In genomic region chr2:162217896-162218295, GRCm38 (mm10) we compare ENCODE assay signal across 27 mouse cellular contexts.
"Had no signal": no experiment of that assay in that cellular context is flagged by ENCODE, and none has a peak within 500 bp of the region (broad histone marks: within the 10 kb centered on the region; RNA-seq: fewer than 3 reads in every experiment).

No protein-coding gene starts in this region.

- H3K4me1 ChIP-seq: hindbrain, embryonic 10.5 days; hindbrain, embryonic 12.5 days; intestine, embryonic 15.5 days; limb, embryonic 10.5 days; limb, embryonic 12.5 days; liver, embryonic 13.5 days; liver, embryonic 15.5 days had no signal

- H3K4me3 ChIP-seq: heart, adult 2 months; heart, embryonic 13.5 days; heart, embryonic 15.5 days; hindbrain, embryonic 10.5 days; hindbrain, embryonic 12.5 days; intestine, embryonic 15.5 days; layer of hippocampus, adult 2 months; left cerebral cortex, adult 2 months; limb, embryonic 10.5 days; limb, embryonic 12.5 days; liver, embryonic 13.5 days; liver, embryonic 15.5 days had no signal

- H3K9ac ChIP-seq: heart, embryonic 13.5 days; heart, embryonic 15.5 days; hindbrain, embryonic 12.5 days; hindbrain, embryonic 14.5 days; intestine, embryonic 15.5 days; limb, embryonic 12.5 days; liver, embryonic 13.5 days; liver, embryonic 15.5 days had no signal

- H3K36me3 ChIP-seq: heart, embryonic 13.5 days; heart, embryonic 15.5 days; hindbrain, embryonic 10.5 days; hindbrain, embryonic 12.5 days; intestine, embryonic 15.5 days; limb, embryonic 10.5 days; limb, embryonic 12.5 days; liver, embryonic 13.5 days; liver, embryonic 15.5 days had no signal

- H3K27me3 ChIP-seq: heart, embryonic 13.5 days; heart, embryonic 15.5 days; hindbrain, embryonic 12.5 days; intestine, embryonic 15.5 days; limb, embryonic 12.5 days; liver, embryonic 13.5 days; liver, embryonic 15.5 days had no signal

- DNase-seq: gastrocnemius, postnatal 14 days; gastrocnemius, postnatal 36 days; heart, adult 2 months; heart, postnatal 4 days; kidney, adult 18-20 months; kidney, adult 8-10 months; kidney, postnatal 10 days; kidney, postnatal 25 days; kidney, postnatal 4 days; liver; liver, embryonic 13.5 days had no signal

- ATAC-seq: hindbrain, embryonic 16.5 days; inflammation-experienced regulatory T-cells, adult 6 months; intestine, embryonic 15.5 days; intestine, postnatal 0 days had no signal

- H3K4me2 ChIP-seq: heart, embryonic 11.5 days; heart, embryonic 13.5 days; heart, embryonic 15.5 days; hindbrain, embryonic 12.5 days; hindbrain, embryonic 14.5 days; intestine, embryonic 15.5 days; limb, embryonic 12.5 days; liver, embryonic 11.5 days; liver, embryonic 13.5 days; liver, embryonic 15.5 days had no signal

- H3K9me3 ChIP-seq: heart, embryonic 13.5 days; heart, embryonic 15.5 days; hindbrain, embryonic 10.5 days; hindbrain, embryonic 12.5 days; intestine, embryonic 15.5 days; limb, embryonic 10.5 days; limb, embryonic 12.5 days; liver, embryonic 13.5 days; liver, embryonic 15.5 days had no signal

- H3K27ac ChIP-seq: heart, adult 2 months; heart, embryonic 13.5 days; heart, embryonic 15.5 days; hindbrain, embryonic 10.5 days; hindbrain, embryonic 12.5 days; hindbrain, embryonic 14.5 days; intestine, embryonic 15.5 days; layer of hippocampus, adult 2 months; left cerebral cortex, adult 2 months; limb, embryonic 10.5 days; limb, embryonic 12.5 days; liver, embryonic 13.5 days; liver, embryonic 15.5 days had no signal
